Mouse (Mus musculus): ENCODE data around the gene Olfr370. TPM values are rescaled to one million over a fixed set of nuclear protein-coding genes. Genes with fewer than 3 reads are reported as not detected.

Gene Olfr370
- polyA plus RNA-seq, 2 experiments = not detected

DNA sequence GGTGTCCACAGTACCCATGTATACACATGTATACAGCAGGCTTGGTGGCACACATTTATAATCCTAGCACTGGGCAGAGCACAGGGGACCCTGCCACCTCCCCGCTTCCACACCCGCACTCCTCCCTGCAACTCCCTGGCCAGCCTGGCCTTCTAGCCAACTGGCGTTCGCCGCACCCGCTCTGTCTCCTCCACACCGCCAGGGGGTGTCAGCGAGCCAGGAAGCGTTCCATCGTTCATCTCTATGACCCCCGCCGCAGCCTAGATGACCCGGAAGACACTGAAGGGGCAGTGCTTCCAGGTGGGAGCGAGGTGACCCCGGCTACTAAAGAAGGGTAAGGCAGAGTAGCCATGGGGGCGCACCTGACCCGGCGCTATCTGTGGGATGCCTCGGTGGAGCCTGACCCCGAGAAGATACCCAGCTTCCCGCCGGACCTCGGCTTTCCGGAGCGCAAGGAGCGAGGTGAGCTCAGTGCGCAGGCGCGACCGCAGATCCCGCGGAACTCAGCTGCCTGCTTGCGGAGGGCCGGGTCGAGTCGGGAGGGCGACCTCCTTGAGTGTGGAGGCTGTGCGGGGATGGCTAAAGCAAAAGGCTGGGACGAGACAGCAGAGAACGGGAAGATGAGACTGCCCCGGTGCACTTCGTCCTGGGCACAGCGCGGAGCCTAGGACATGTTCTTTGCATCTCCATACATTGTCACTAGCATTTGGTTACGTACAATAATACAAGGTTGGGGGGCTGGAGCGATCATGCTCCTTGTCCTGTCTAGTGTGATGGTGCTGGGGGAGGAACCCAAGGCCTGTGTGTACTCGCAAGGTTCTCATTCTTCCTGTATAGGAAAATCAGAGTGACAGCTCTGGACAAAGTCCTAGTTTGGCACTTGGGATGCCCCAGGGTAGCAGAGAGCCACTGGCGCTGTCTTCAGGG is 31.2 kb downstream of the Olfr370 start, which contains the start of gene Ndufb7:
Ndufb7 (plus strand) TSS at position 203 of the 927 bp plus-strand sequence.
- Histone ChIP-seq H3K9ac (replicated peaks) (peak within 1 kb of the TSS; percentile 80), H3K36me3 (replicated peaks; ENCODE audit: control insufficient read depth, insufficient read depth, low read depth) (peaks cover 13% of the 10 kb centered on the region), H3K4me1 (replicated peaks; ENCODE audit: control insufficient read depth in 2 of 2, insufficient read depth in 2 of 2, low read length in 1 of 2) (peaks cover 27 to 39% of the 10 kb centered on the region in 2 experiments), H3K4me3 (ENCODE audit: insufficient read depth in 1 of 2, low read depth in 2 of 2, low read length in 2 of 2) (peak within 1 kb of the TSS; percentile 77 to 91), H3K9me3 (ENCODE audit: control insufficient read depth, low read length) (no peaks in the 10 kb centered on the region), H3K27me3 (ENCODE audit: control insufficient read depth, insufficient read depth, low read length) (no peaks in the 10 kb centered on the region), H3K27ac (peak within 1 kb of the TSS; percentile 60), H3K4me2 (ENCODE audit: low read depth) (peak within 1 kb of the TSS; percentile 94)
- ATAC-seq (ENCODE audit: insufficient read depth) = peak; percentile 83
- 1% methylated on average over 48 of the region's 48 CpGs for WGBS (ENCODE audit: insufficient replicate concordance)
- TF ChIP-seq EP300 (IDR thresholded peaks at IDR 0.05; ENCODE audit: low read depth) (no peak), CTCF (IDR thresholded peaks at IDR 0.05; ENCODE audit: low read depth) (peak; percentile 99)
- DNase-seq (ENCODE audit: low read depth in 3 of 3, low spot score in 3 of 3) = peak; percentile 70 to 84 (median 74)

GRCm38 (mm10) chr8:83567668-83568067 is 32.1 kb downstream of the Olfr370 start:
- H3K4me2 ChIP-seq (ENCODE audit: low read depth) = peak overlapping the region; percentile 94
- no peak for DNase-seq (ENCODE audit: low read depth in 3 of 3, low spot score in 3 of 3)
- peak overlapping the region; percentile 77 to 91 for H3K4me3 ChIP-seq (ENCODE audit: insufficient read depth in 1 of 2, low read depth in 2 of 2, low read length in 2 of 2)
- ATAC-seq (ENCODE audit: insufficient read depth) = no peak
- H3K4me1 ChIP-seq (replicated peaks; ENCODE audit: control insufficient read depth in 2 of 2, insufficient read depth in 2 of 2, low read length in 1 of 2) = peaks cover 18 to 31% of the 10 kb centered on the region in 2 experiments
- TF ChIP-seq CTCF (IDR thresholded peaks at IDR 0.05; ENCODE audit: low read depth) = no peak
- no peak for TF ChIP-seq EP300 (IDR thresholded peaks at IDR 0.05; ENCODE audit: low read depth)
- no peaks in the 10 kb centered on the region for H3K9me3 ChIP-seq (ENCODE audit: control insufficient read depth, low read length)
- WGBS (ENCODE audit: insufficient replicate concordance) = 44% methylated on average over 3 of the region's 3 CpGs
- H3K9ac ChIP-seq (replicated peaks) = peak overlapping the region; percentile 80
- H3K36me3 ChIP-seq (replicated peaks; ENCODE audit: control insufficient read depth, insufficient read depth, low read depth) = peaks cover 22% of the 10 kb centered on the region
- H3K27me3 ChIP-seq (ENCODE audit: control insufficient read depth, insufficient read depth, low read length) = no peaks in the 10 kb centered on the region
- no peak overlapping the region; the same call in 1 of the 2 replicates for H3K27ac ChIP-seq

- peaks cover 13 to 26% of the 10 kb centered on the region in 2 experiments for H3K4me1 ChIP-seq (replicated peaks; ENCODE audit: control insufficient read depth in 2 of 2, insufficient read depth in 2 of 2, low read length in 1 of 2)
Observed at GRCm38 (mm10) chr8:83568128-83568527, 32.5 kb downstream of the Olfr370 start.

DNA sequence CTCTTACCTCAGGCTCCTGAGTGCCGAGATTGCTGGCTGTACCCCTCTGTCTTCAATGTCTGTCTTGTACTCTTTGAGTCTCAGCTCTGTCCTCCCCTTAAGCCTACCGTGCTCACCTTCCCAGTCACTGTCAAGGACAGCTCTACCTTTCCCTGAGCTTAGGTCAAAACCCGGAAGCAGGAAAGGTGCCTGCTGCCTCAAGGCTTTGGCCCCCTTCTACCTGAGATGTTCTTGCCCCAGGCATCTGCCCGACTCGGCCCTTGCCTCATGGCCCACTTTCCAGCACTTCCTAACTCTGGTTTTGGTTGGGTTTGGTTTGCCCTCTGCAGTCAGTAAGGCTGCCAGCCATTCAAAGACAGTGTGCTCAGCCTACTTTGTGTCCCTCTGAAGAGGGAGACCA is 33.2 kb downstream of the Olfr370 start:
- Histone ChIP-seq H3K9ac (replicated peaks) (no peak overlapping the region), H3K9me3 (ENCODE audit: control insufficient read depth, low read length) (no peaks in the 10 kb centered on the region), H3K4me2 (ENCODE audit: low read depth) (no peak overlapping the region), H3K4me3 (ENCODE audit: insufficient read depth in 1 of 2, low read depth in 2 of 2, low read length in 2 of 2) (no peak overlapping the region), H3K36me3 (replicated peaks; ENCODE audit: control insufficient read depth, insufficient read depth, low read depth) (peaks cover 28% of the 10 kb centered on the region), H3K27ac (no peak overlapping the region), H3K27me3 (ENCODE audit: control insufficient read depth, insufficient read depth, low read length) (no peaks in the 10 kb centered on the region), H3K4me1 (replicated peaks; ENCODE audit: control insufficient read depth in 2 of 2, insufficient read depth in 2 of 2, low read length in 1 of 2) (peaks cover 7 to 23% of the 10 kb centered on the region in 2 experiments)
- 68% methylated on average over 5 of the region's 5 CpGs for WGBS (ENCODE audit: insufficient replicate concordance)
- no peak for DNase-seq (ENCODE audit: low read depth in 3 of 3, low spot score in 3 of 3)
- no peak for ATAC-seq (ENCODE audit: insufficient read depth)
- TF ChIP-seq CTCF (IDR thresholded peaks at IDR 0.05; ENCODE audit: low read depth) = no peak
- no peak for TF ChIP-seq EP300 (IDR thresholded peaks at IDR 0.05; ENCODE audit: low read depth)

More at GRCm38 (mm10) chr8:83568128-83568527, 32.5 kb downstream of the Olfr370 start:
- DNase-seq (ENCODE audit: low read depth in 3 of 3, low spot score in 3 of 3) (no peak), ATAC-seq (ENCODE audit: insufficient read depth) (no peak)
- WGBS (ENCODE audit: insufficient replicate concordance) = 69% methylated on average over 5 of the region's 5 CpGs
- Histone ChIP-seq H3K36me3 (replicated peaks; ENCODE audit: control insufficient read depth, insufficient read depth, low read depth) (peaks cover 24% of the 10 kb centered on the region), H3K4me3 (ENCODE audit: insufficient read depth in 1 of 2, low read depth in 2 of 2, low read length in 2 of 2) (peak overlapping the region in 1 of 2 experiments; percentile 3; a peak in 1 of 4 replicates), H3K9me3 (ENCODE audit: control insufficient read depth, low read length) (no peaks in the 10 kb centered on the region), H3K27ac (no peak overlapping the region), H3K9ac (replicated peaks) (no peak overlapping the region), H3K27me3 (ENCODE audit: control insufficient read depth, insufficient read depth, low read length) (no peaks in the 10 kb centered on the region), H3K4me2 (ENCODE audit: low read depth) (peak overlapping the region; percentile 94)
- TF ChIP-seq CTCF (IDR thresholded peaks at IDR 0.05; ENCODE audit: low read depth) = no peak
- TF ChIP-seq EP300 (IDR thresholded peaks at IDR 0.05; ENCODE audit: low read depth) = no peak

DNA sequence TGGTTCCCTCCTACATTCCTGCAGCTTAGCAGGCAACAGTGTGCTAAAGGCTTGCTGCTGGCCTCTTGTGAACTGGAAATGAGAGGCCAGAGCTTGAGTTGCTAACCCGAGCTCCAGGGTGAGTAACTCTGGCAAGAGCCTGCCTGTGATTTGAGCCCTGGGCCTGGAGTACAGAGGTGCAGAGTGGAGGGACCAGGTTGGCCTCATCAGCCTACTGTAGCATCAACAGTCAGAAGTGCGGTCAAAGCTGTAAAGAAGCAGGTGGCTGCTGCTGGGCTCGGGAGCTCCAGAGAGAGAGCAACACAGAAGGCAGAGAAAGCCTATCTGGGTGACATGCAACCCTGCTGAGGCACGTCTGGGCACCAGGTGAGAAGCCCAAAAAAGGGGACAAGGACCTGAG is 33.6 kb downstream of the Olfr370 start:
- peaks cover 7 to 22% of the 10 kb centered on the region in 2 experiments for H3K4me1 ChIP-seq (replicated peaks; ENCODE audit: control insufficient read depth in 2 of 2, insufficient read depth in 2 of 2, low read length in 1 of 2)
- no peaks in the 10 kb centered on the region for H3K9me3 ChIP-seq (ENCODE audit: control insufficient read depth, low read length)
- H3K4me2 ChIP-seq (ENCODE audit: low read depth) = no peak overlapping the region
- no peak overlapping the region for H3K9ac ChIP-seq (replicated peaks)
- DNase-seq (ENCODE audit: low read depth in 3 of 3, low spot score in 3 of 3) (no peak), ATAC-seq (ENCODE audit: insufficient read depth) (no peak)
- peaks cover 28% of the 10 kb centered on the region for H3K36me3 ChIP-seq (replicated peaks; ENCODE audit: control insufficient read depth, insufficient read depth, low read depth)
- TF ChIP-seq EP300 (IDR thresholded peaks at IDR 0.05; ENCODE audit: low read depth) (no peak), CTCF (IDR thresholded peaks at IDR 0.05; ENCODE audit: low read depth) (no peak)
- H3K27ac ChIP-seq = no peak overlapping the region
- no peaks in the 10 kb centered on the region for H3K27me3 ChIP-seq (ENCODE audit: control insufficient read depth, insufficient read depth, low read length)
- 53% methylated on average over 4 of the region's 4 CpGs for WGBS (ENCODE audit: insufficient replicate concordance)
- no peak overlapping the region for H3K4me3 ChIP-seq (ENCODE audit: insufficient read depth in 1 of 2, low read depth in 2 of 2, low read length in 2 of 2)
